9 mouse cellular contexts compared by ENCODE assay signal in the genomic region with DNA sequence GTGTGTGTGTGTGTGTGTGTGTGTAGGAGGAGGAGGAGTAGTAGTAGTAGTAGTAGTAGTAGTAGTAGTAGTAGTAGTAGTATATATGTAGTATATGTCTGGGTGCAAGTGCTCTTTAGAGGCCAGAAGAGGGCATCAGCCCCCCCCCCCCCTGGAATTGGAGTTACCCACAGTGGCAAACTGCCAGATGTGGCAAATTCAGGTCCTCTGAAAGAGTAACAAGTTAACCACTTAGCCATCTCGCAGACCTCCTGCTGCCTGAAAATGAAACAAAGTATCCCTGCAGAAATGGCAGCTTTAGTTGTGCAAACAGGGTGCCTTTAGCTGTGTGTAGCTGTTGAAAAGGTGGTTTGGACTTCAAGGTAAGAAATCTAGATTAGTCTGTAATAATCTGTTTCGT. TPM values are rescaled to one million over a fixed set of nuclear protein-coding genes. Genes with fewer than 3 reads are reported as not detected.
DNase-seq lines count a peak whose midpoint lies in the region; ATAC-seq and TF ChIP-seq lines count a peak whose summit lies in the region.
"Had no signal": no experiment of that assay in that cellular context is flagged by ENCODE, and none has a peak within 500 bp of the region (broad histone marks: within the 10 kb centered on the region; RNA-seq: fewer than 3 reads in every experiment).

No protein-coding gene starts in this region.

- H3K36me3 ChIP-seq in intestine, embryonic 15.5 days, result no peaks in the 10 kb centered on the region

- peak; percentile 49 for DNase-seq in kidney, adult 9 months
- DNase-seq in kidney, adult 11 months, result no peak
- DNase-seq in layer of hippocampus, adult 11-12 months (ENCODE audit: low spot score), result no peak
- no peak for DNase-seq in ovary, postnatal 36 days (ENCODE audit: low spot score)
- no peak for DNase-seq in heart, adult 18-20 months

- peak overlapping the region; percentile 75; the same call in 1 of the 2 replicates for H3K4me2 ChIP-seq in intestine, embryonic 15.5 days (replicated peaks)

- H3K4me1 ChIP-seq in bone marrow macrophage, adult 2 months (ENCODE audit: control insufficient read depth, insufficient read depth, low read length), result peaks cover 8% of the 10 kb centered on the region
- H3K4me1 ChIP-seq in intestine, embryonic 15.5 days (replicated peaks), result 0 out of 2 replicates have a peak, but pooled peaks cover 9% of the 10 kb centered on the region

- no peak for TF ChIP-seq CTCF in bone marrow macrophage, adult 2 months (IDR thresholded peaks at IDR 0.05; ENCODE audit: low read depth, low read length)

- no peaks in the 10 kb centered on the region for H3K9me3 ChIP-seq in intestine, embryonic 15.5 days

- no peak for TF ChIP-seq POLR2A in bone marrow macrophage, adult 2 months (IDR thresholded peaks at IDR 0.05; ENCODE audit: borderline replicate concordance, low read depth, low read length)

- H3K9ac ChIP-seq in intestine, embryonic 15.5 days, result no peak overlapping the region

- ATAC-seq in intestine, embryonic 15.5 days, result no peak
- peak; percentile 27 for ATAC-seq in megakaryocyte progenitor cell, adult 5-6 weeks (replicated peaks; ENCODE audit: poor library complexity)

- 65% methylated on average over 2 of the region's 2 CpGs for WGBS in intestine, embryonic 15.5 days

- peak overlapping the region; percentile 85 for H3K4me3 ChIP-seq in bone marrow macrophage, adult 2 months (ENCODE audit: insufficient read depth, low read length)
- H3K4me3 ChIP-seq in intestine, embryonic 15.5 days (replicated peaks), result peak overlapping the region; percentile 80; the same call in 1 of the 2 replicates

- no peaks in the 10 kb centered on the region for H3K27me3 ChIP-seq in intestine, embryonic 15.5 days (replicated peaks)

- H3K27ac ChIP-seq in bone marrow macrophage, adult 2 months (ENCODE audit: insufficient read depth, low read depth, low read length), result peak overlapping the region; percentile 43; the same call in 1 of the 2 replicates
- H3K27ac ChIP-seq in intestine, embryonic 15.5 days, result peak overlapping the region; percentile 81; the same call in 1 of the 2 replicates

RNA-seq across cellular contexts. Expression of gene Sfxn1, which starts 1.8 kb away (rescaled TPM):
- polyA plus RNA-seq in bone marrow macrophage, adult 2 months (2012; ENCODE audit: insufficient read depth, insufficient read length, missing spikeins), result 10.5 and 11.6 TPM in 2 replicates
- polyA plus RNA-seq in intestine, embryonic 15.5 days (2015; fragmentation: Nextera tagmentation; extraction: Ambion mirVana), result 80.2 and 88.6 TPM in 2 replicates
- total RNA-seq in megakaryocyte progenitor cell, adult 5-6 weeks (2015), result 156 and 162 TPM in 2 replicates
- total RNA-seq in megakaryocyte progenitor cell, adult 5-6 weeks (2017), result 82.3 and 98.5 TPM in 2 replicates
- 10 to 100 TPM in 1 of 2 experiments, 1 to 10 TPM in 1; 6.2 to 10.4 TPM for total RNA-seq in heart, adult 18-20 months (2021)

RNA-seq across cellular contexts. Expression of gene Drd1, which starts 18.0 kb away (rescaled TPM):
- polyA plus RNA-seq in bone marrow macrophage, adult 2 months (2012; ENCODE audit: insufficient read depth, insufficient read length, missing spikeins), result not detected in 2 replicates
- 0.16 and 0.21 TPM in 2 replicates for polyA plus RNA-seq in intestine, embryonic 15.5 days (2015; fragmentation: Nextera tagmentation; extraction: Ambion mirVana)
- not detected in 2 replicates for total RNA-seq in megakaryocyte progenitor cell, adult 5-6 weeks (2015)
- total RNA-seq in megakaryocyte progenitor cell, adult 5-6 weeks (2017), result not detected in 2 replicates
- total RNA-seq in heart, adult 18-20 months (2021), result under 1 TPM; 0.15 to 0.65 TPM
- polyA plus RNA-seq: large intestine, adult 2 months had no signal

Comparison
In these comparisons a context has a peak if more than half of its experiments do, and no peak if none do; other contexts are left out.
1. RNA of gene Sfxn1, which starts 1.8 kb away (total RNA-seq): 82.3 to 162 TPM in megakaryocyte progenitor cell, adult 5-6 weeks; 6.2 to 10.4 TPM in heart, adult 18-20 months; every median in the first group is over 4 times any median in the second.